21 mouse cellular contexts compared by ENCODE assay signal in the genomic region with DNA sequence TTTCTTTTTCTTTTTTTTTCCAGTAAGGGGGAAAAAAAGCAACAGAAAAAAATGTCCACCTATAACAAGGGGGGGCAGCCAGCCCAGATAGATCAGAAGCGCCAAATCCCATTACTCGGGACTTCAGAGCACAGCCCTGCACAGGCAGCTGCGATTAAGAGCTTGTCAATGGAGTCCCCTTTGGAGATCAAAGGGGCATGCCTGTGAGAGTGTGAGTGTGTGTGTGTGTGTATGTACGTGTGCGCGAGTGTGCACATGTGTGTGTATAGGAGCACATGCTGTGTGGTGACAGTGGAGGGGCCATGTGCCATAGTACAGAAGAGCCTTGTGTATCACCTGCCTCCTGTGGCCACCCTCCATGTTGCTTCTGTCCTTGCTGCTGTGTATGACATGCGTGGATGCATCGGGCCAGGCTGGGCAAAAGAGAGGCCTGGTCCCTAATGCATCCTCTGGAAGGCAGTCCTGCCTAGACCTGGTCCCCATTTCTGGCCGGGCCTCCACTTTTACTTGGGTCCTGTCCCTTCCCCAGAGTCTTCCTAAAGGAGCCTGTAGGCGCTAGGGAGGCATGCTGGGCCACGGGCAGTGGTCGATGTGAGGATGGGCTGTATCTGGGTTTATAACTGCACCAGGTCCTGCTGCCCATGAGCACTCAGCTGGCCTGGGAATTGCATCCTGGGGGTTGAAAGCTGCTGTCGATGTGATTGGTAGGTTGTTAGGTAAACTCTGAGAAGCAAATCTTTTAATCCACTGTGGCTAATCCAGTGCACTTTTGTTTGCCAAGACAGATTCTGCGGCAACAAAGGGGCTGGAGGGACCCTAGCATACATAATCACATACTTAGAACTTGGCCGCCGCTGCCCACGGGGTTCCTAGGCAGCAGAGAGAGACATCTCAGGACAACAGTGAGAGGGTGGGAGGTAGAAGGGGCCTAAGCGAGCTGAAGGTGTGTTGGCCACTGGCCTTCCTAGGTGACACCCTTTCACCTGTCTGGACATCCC. TPM values are rescaled to one million over a fixed set of nuclear protein-coding genes. Genes with fewer than 3 reads are reported as not detected.
DNase-seq lines count a peak whose midpoint lies in the region; ATAC-seq and TF ChIP-seq lines count a peak whose summit lies in the region.
"Had no signal": no experiment of that assay in that cellular context is flagged by ENCODE, and none has a peak within 500 bp of the region (broad histone marks: within the 10 kb centered on the region; RNA-seq: fewer than 3 reads in every experiment).

No protein-coding gene starts in this region.

- no peak overlapping the region for H3K27ac ChIP-seq in forebrain, embryonic 15.5 days (replicated peaks)
- H3K27ac ChIP-seq in midbrain, embryonic 15.5 days, result peak overlapping the region; percentile 84
- no peak overlapping the region for H3K27ac ChIP-seq in thymus, adult 2 months (ENCODE audit: control insufficient read depth, insufficient read depth, low read length)
- H3K27ac ChIP-seq: neural tube, embryonic 13.5 days had no signal

- no peak for TF ChIP-seq POLR2A in brain, embryonic 14.5 days (IDR thresholded peaks at IDR 0.05; ENCODE audit: borderline replicate concordance, extremely low read depth, insufficient read depth, insufficient read length, poor library complexity, severe bottlenecking)
- no peak for TF ChIP-seq POLR2A in thymus, adult 2 months (IDR thresholded peaks at IDR 0.05; ENCODE audit: control insufficient read depth, extremely low read depth, insufficient read depth, low read length, poor library complexity)

- WGBS in forebrain, embryonic 15.5 days, result 73% methylated on average over 18 of the region's 18 CpGs
- 26% methylated on average over 18 of the region's 18 CpGs for WGBS in midbrain, embryonic 15.5 days
- WGBS in thymus, adult 2 months, result 96% methylated on average over 18 of the region's 18 CpGs

- H3K36me3 ChIP-seq in forebrain, embryonic 15.5 days, result peaks cover 33% of the 10 kb centered on the region
- peaks cover 17% of the 10 kb centered on the region; the same call in 1 of the 2 replicates for H3K36me3 ChIP-seq in midbrain, embryonic 15.5 days (replicated peaks)
- H3K36me3 ChIP-seq in thymus, adult 2 months (ENCODE audit: control insufficient read depth, insufficient read depth, low read length), result no peaks in the 10 kb centered on the region; the same call in 1 of the 2 replicates

- H3K4me3 ChIP-seq in forebrain, embryonic 15.5 days, result peak overlapping the region; percentile 5; the same call in 1 of the 2 replicates
- H3K4me3 ChIP-seq in midbrain, embryonic 15.5 days, result peak overlapping the region; percentile 50
- no peak overlapping the region for H3K4me3 ChIP-seq in thymus, adult 2 months (ENCODE audit: control insufficient read depth, insufficient read depth, low read length)
- H3K4me3 ChIP-seq: neural tube, embryonic 13.5 days had no signal

- H3K4me2 ChIP-seq in forebrain, embryonic 15.5 days (replicated peaks), result no peak overlapping the region
- peak overlapping the region; percentile 60 for H3K4me2 ChIP-seq in midbrain, embryonic 15.5 days
- H3K4me2 ChIP-seq: neural tube, embryonic 13.5 days had no signal

- H3K27me3 ChIP-seq in forebrain, embryonic 15.5 days, result no peaks in the 10 kb centered on the region
- H3K27me3 ChIP-seq in midbrain, embryonic 15.5 days (replicated peaks), result no peaks in the 10 kb centered on the region
- H3K27me3 ChIP-seq in thymus, adult 2 months (ENCODE audit: control insufficient read depth, insufficient read depth, low read length), result no peaks in the 10 kb centered on the region
- H3K27me3 ChIP-seq: CH12.LX; neural tube, embryonic 13.5 days had no signal

- peak; percentile 43; the same call in 1 of the 2 replicates for ATAC-seq in forebrain, embryonic 15.5 days (replicated peaks)
- ATAC-seq in midbrain, embryonic 15.5 days (replicated peaks), result peak; percentile 64
- ATAC-seq: liver, postnatal 0 days had no signal

- H3K9me3 ChIP-seq in forebrain, embryonic 15.5 days, result no peaks in the 10 kb centered on the region
- no peaks in the 10 kb centered on the region for H3K9me3 ChIP-seq in midbrain, embryonic 15.5 days
- H3K9me3 ChIP-seq: neural tube, embryonic 13.5 days had no signal

- 0 out of 2 replicates have a peak, but pooled peaks cover 2% of the 10 kb centered on the region for H3K4me1 ChIP-seq in forebrain, embryonic 15.5 days
- peaks cover 27% of the 10 kb centered on the region for H3K4me1 ChIP-seq in midbrain, embryonic 15.5 days
- no peaks in the 10 kb centered on the region for H3K4me1 ChIP-seq in thymus, adult 2 months (replicated peaks; ENCODE audit: control insufficient read depth, insufficient read depth, low read length)
- H3K4me1 ChIP-seq: neural tube, embryonic 13.5 days had no signal

- no peak for TF ChIP-seq CTCF in brain, embryonic 14.5 days (IDR thresholded peaks at IDR 0.05; ENCODE audit: borderline replicate concordance, extremely low read depth, insufficient read depth, insufficient read length)
- TF ChIP-seq CTCF in thymus, adult 2 months (IDR thresholded peaks at IDR 0.05; ENCODE audit: borderline replicate concordance, control insufficient read depth, extremely low read depth, insufficient read depth, low read length, poor library complexity), result no peak

- H3K9ac ChIP-seq in forebrain, embryonic 15.5 days (replicated peaks), result no peak overlapping the region
- peak overlapping the region; percentile 47 for H3K9ac ChIP-seq in midbrain, embryonic 15.5 days
- H3K9ac ChIP-seq: liver, postnatal 0 days; neural tube, embryonic 13.5 days had no signal

- DNase-seq in heart, adult 11 months, result peak; percentile 86
- no peak for DNase-seq in heart, postnatal 4 days
- peak; percentile 76 for DNase-seq in brain, embryonic 14.5 days (ENCODE audit: low read depth)
- no peak for DNase-seq in ovary, postnatal 10 days (ENCODE audit: low spot score)
- DNase-seq in kidney, postnatal 10 days, result no peak
- DNase-seq in thymus, adult 2 months, result no peak
- DNase-seq: adrenal gland, adult 8-10 months; cerebellum, adult 11 months; cerebellum, postnatal 36 days; gastrocnemius, postnatal 10 days; kidney, adult 2 months; kidney, postnatal 25 days; layer of hippocampus, adult 9-11 months; liver, postnatal 0 days; spleen, adult 18-20 months; thymus, adult 18-20 months had no signal

RNA-seq across cellular contexts. Expression of gene Axin1, which starts 6.3 kb away (rescaled TPM):
- 10 to 100 TPM; 28.3 to 28.4 TPM for total RNA-seq in heart, postnatal 4 days (2021)
- polyA plus RNA-seq in brain, embryonic 14.5 days (2012; rRNA removed), result 27.9 and 31.6 TPM in 2 replicates
- 11.2 and 17.4 TPM in 2 replicates for polyA plus RNA-seq in forebrain, embryonic 15.5 days (2015; fragmentation: Nextera tagmentation; extraction: Ambion mirVana)
- 23.5 and 27.8 TPM in 2 replicates for polyA plus RNA-seq in midbrain, embryonic 15.5 days (2015; fragmentation: Nextera tagmentation; extraction: Ambion mirVana)
- 38.0 and 40.1 TPM in 2 replicates for polyA plus RNA-seq in thymus, adult 2 months (2012; rRNA removed)

RNA-seq across cellular contexts. Expression of gene Mrpl28, which starts 8.9 kb away (rescaled TPM):
- 10 to 100 TPM; 92.7 to 94.3 TPM for total RNA-seq in heart, postnatal 4 days (2021)
- 94.9 and 119 TPM in 2 replicates for polyA plus RNA-seq in brain, embryonic 14.5 days (2012; rRNA removed)
- 206 and 217 TPM in 2 replicates for polyA plus RNA-seq in forebrain, embryonic 15.5 days (2015; fragmentation: Nextera tagmentation; extraction: Ambion mirVana)
- polyA plus RNA-seq in midbrain, embryonic 15.5 days (2015; fragmentation: Nextera tagmentation; extraction: Ambion mirVana), result 172 and 179 TPM in 2 replicates
- polyA plus RNA-seq in thymus, adult 2 months (2012; rRNA removed), result 80.0 and 82.6 TPM in 2 replicates

RNA-seq across cellular contexts. Expression of gene Tmem8, which starts 19.1 kb away (rescaled TPM):
- 1 to 10 TPM; 1.4 to 1.7 TPM for total RNA-seq in heart, postnatal 4 days (2021)
- 11.8 and 12.9 TPM in 2 replicates for polyA plus RNA-seq in brain, embryonic 14.5 days (2012; rRNA removed)
- polyA plus RNA-seq in forebrain, embryonic 15.5 days (2015; fragmentation: Nextera tagmentation; extraction: Ambion mirVana), result 2.1 and 2.3 TPM in 2 replicates
- polyA plus RNA-seq in midbrain, embryonic 15.5 days (2015; fragmentation: Nextera tagmentation; extraction: Ambion mirVana), result 4.0 and 4.6 TPM in 2 replicates
- polyA plus RNA-seq in thymus, adult 2 months (2012; rRNA removed), result 38.2 and 43.2 TPM in 2 replicates

RNA-seq across cellular contexts. Expression of gene Nme4, which starts 36.8 kb away (rescaled TPM):
- total RNA-seq in heart, postnatal 4 days (2021), result 10 to 100 TPM; 10.3 to 10.8 TPM
- polyA plus RNA-seq in brain, embryonic 14.5 days (2012; rRNA removed), result 35.1 and 61.4 TPM in 2 replicates
- polyA plus RNA-seq in forebrain, embryonic 15.5 days (2015; fragmentation: Nextera tagmentation; extraction: Ambion mirVana), result 37.1 and 40.7 TPM in 2 replicates
- polyA plus RNA-seq in midbrain, embryonic 15.5 days (2015; fragmentation: Nextera tagmentation; extraction: Ambion mirVana), result 24.7 and 25.1 TPM in 2 replicates
- 30.9 and 33.1 TPM in 2 replicates for polyA plus RNA-seq in thymus, adult 2 months (2012; rRNA removed)
- total RNA-seq: monocyte, adult 5-6 weeks had no signal

RNA-seq across cellular contexts. Expression of gene Decr2, which starts 42.0 kb away (rescaled TPM):
- 10 to 100 TPM; 14.6 to 17.0 TPM for total RNA-seq in heart, postnatal 4 days (2021)
- polyA plus RNA-seq in brain, embryonic 14.5 days (2012; rRNA removed), result 26.8 and 28.6 TPM in 2 replicates
- polyA plus RNA-seq in forebrain, embryonic 15.5 days (2015; fragmentation: Nextera tagmentation; extraction: Ambion mirVana), result 27.7 and 29.1 TPM in 2 replicates
- polyA plus RNA-seq in midbrain, embryonic 15.5 days (2015; fragmentation: Nextera tagmentation; extraction: Ambion mirVana), result 34.2 and 36.3 TPM in 2 replicates
- 10.0 and 11.5 TPM in 2 replicates for polyA plus RNA-seq in thymus, adult 2 months (2012; rRNA removed)

Comparison
In these comparisons a context has a peak if more than half of its experiments do, and no peak if none do; other contexts are left out.
1. DNase-seq: peak in heart, adult 11 months (single experiment) and brain, embryonic 14.5 days (single experiment); none in heart, postnatal 4 days (single experiment), ovary, postnatal 10 days (single experiment), kidney, postnatal 10 days (single experiment) and thymus, adult 2 months (single experiment).